Mouse (Mus musculus) spleen, postnatal 14 days (tissue): ENCODE results near the gene Wbp1l.

ENCODE experiments used
- DNase-seq, 2 experiments: peaks; one replicate each; pipeline ENCODE4 v3.0.0; 2021 to 2022; ENCODE audit warnings: low spot score in 2 of 2

Gene Wbp1l

GRCm38 (mm10) chr19:46629807-46630206 is 30.9 kb downstream of the Wbp1l start:
- DNase-seq = no peak

DNA sequence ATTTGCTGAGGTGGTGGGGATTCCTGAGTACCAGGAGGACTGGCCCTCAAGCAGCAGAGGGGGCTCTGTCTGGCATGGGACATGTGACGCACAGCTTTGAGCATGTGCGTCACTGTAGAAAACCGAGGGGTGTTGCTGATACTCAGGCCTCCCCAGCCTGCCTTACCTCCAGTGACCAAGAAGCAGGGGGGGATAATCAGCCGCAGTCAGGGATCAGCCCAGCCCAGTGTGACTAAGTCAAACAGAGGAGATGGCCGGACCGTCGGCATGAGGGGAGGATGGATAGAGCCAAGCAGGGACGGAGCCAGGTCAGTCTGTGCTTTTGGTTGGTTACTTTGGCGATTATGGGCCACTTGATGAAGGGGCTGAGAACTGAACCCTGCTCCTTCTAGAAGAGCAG is 32.8 kb downstream of the Wbp1l start:
- DNase-seq = no peak

DNA sequence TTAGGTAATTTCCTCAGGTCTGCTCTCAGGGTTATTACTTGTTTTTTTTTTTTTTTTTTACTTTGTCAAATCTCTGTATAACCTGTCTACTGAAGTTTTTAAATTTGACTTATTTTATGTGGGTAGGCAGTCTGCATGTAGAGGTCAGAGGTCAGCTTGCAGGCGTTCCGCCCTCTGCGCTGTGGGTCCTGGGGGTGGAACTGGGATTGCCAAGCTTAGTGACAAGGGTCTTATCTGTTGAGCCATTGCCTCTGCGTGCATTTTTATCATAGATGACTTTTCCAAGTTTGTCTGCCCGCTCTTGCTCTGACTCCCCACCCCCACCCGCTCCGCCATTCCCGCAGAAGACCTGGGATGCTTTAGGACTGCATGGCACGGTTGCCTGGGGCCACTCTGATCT is 36.9 kb downstream of the Wbp1l start:
- DNase-seq = no peak

GRCm38 (mm10) chr19:46637598-46637997 is 38.7 kb downstream of the Wbp1l start:
- no peak for DNase-seq

DNA sequence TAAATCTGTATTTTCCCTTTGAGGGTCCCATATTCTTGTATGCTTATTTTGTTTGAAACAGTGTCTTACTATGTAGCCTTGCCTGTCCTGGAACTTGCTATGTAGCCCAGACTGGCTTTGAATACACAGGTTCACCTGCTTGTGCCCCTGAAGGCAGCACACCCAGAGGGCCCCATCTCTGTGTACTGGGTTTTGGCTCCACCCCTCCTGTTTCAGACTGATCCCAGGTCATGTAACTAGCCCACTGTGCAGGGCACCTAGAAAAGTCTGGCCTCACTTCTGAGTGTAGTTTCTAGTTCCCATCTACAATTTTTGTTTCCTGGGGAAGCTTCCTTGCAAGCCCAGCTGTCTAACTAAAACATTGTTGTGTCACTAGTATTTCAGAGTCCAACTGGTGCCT is 40.2 kb downstream of the Wbp1l start:
- no peak for DNase-seq

- no peak for DNase-seq
Measured at GRCm38 (mm10) chr19:46639496-46639895, 40.6 kb downstream of the Wbp1l start.

GRCm38 (mm10) chr19:46640780-46641179 is 41.9 kb downstream of the Wbp1l start:
- DNase-seq = no peak

DNA sequence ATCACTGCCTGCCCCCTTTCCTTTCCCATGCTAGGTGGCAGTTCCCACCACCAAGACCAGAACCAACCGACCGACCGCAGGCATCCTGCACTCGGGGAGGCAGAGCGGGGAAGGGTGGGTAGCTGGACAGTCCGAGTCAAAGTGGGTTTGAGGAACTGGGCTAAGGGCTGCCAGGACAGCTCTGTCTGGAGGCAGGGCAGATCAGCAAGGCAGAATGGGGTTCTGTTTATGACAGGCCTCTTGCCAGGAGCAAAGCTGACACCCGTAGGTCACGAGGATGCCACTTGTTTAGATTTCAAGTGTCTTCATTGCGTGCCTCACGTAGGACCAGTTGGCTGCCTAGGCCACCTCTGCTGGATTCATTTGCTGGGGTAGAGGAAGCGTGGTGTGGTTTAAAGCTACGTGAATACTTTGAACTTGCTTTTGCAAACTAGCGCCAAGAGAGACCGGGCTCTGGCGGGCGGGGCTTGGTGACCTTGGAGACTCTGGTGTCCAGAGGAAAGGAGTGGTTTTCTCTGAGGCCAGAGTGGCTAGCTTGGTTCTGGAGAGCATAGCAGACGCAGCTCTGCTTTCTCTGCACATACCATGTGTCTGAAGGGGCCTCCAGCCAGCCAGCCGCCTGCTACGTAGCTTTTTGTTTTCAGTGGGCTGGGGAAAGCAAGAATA is 42.7 kb downstream of the Wbp1l start:
- no peak for DNase-seq

DNA sequence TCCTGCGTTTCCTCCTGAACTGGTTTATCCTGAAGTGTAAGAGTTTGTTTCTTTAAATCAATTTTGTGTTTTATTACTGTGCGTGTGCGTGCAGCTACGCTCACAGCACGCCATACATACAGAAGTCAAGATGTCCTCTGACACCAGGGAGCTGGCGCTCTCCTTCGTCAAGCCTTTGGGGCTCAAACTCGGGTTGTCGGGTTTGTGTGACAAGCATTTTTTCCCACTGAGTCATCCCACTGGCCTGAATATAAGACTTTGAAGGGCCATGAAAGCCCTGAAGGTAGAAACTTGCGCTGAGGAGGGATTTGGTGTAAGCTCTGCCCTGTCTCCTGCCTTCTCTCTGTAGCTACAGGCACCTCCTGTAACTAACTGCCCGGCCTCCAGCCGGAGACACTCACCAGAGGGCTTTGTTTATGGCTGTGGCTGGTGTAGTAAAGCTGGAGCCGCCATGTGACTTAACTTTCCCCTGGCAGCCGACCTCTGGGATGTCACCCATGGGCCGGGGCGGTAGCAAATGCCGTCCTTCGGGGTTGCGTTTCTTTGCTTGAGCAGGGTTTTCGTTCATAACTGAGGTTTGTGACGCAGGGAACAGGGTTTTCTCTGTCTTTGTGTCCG is 43.4 kb downstream of the Wbp1l start:
- no peak for DNase-seq

DNA sequence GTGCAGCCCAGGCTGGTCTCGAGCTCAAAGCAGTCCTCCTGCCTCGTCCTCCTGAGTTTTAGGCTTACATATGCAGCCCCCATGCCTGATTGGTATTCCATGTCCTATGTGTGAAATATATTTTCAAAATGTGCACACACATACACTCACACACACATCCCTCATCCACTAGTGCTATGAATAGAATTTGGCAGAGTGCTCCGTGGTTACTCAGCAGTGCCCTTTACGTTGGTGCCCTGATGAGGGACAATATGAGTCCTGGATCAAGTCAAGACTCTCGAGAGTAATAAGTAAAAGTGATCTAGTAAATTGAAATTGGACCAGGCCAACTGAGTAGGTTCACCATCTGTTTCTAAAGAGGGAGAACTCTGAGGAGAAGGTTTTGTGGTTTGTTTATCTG is 44.4 kb downstream of the Wbp1l start:
- no peak for DNase-seq

DNA sequence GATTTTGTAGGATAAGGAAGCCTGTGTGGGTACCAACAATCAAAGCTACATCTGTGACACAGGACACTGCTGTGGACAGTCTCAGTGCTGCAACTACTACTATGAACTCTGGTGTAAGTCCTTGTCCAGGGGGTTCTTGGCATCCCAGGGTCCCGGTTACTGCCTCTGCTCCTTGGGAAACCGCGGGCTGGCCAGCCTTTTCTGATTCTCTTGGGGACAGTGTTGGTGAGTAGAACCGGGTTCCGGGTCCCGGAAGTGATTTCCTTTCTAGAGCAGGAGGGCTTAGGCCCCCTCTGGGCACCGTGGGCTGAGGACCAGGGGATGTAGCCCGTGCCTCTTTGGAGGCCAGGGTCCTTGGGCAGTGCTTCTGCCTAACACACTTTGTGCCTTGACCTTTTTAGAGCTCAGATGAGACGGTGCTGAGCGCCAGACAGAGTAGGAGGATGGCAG is 45.5 kb downstream of the Wbp1l start:
- no peak for DNase-seq

- DNase-seq = no peak
Measured at GRCm38 (mm10) chr19:46644793-46645602, 46.1 kb downstream of the Wbp1l start.

GRCm38 (mm10) chr19:46646041-46646481 is 47.2 kb downstream of the Wbp1l start:
- no peak for DNase-seq

GRCm38 (mm10) chr19:46647254-46647653 is 48.4 kb downstream of the Wbp1l start:
- DNase-seq = no peak

- DNase-seq = no peak
Measured at GRCm38 (mm10) chr19:46647850-46648249, 49.0 kb downstream of the Wbp1l start.

DNA sequence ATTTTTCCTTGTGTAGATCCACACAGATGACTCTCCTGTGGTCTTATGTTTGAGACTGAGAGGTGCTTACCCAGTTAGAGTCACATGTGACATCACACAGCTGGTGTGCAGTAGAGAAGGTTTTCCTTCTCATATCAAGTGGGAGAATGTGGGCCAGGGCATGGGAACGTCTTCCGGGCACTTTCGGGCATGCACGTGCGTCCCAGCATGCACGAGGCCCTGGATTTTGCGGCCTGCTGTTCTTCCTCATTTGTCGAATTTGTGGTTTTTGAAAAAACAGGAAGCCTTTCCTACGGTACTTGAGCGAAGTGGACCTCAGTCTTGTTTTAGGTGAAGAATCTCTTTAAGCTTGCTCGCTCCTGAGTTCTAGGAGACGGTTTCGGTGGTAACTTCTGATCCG is 49.7 kb downstream of the Wbp1l start:
- DNase-seq = no peak

DNA sequence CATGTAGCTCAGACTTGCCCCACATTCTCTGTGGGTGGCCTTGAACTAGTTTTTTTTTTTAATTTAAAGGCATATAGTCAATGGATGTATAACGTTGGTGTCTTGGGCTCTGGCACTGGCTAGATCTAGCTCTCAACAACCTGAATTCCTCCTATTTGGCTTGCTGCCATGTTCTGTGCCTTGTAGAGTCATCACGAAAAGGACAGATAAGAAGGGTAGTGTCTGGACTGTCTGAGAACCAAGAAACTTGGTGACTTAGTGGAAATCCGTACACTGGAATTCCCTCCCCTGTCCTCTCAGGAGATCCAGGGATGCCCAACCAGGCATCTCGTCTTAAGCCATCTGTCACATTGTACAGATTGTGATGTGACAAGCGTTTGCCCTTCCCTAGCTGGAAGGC is 54.3 kb downstream of the Wbp1l start:
- no peak for DNase-seq

GRCm38 (mm10) chr19:46653616-46654235 is 54.8 kb downstream of the Wbp1l start:
- DNase-seq = no peak

DNA sequence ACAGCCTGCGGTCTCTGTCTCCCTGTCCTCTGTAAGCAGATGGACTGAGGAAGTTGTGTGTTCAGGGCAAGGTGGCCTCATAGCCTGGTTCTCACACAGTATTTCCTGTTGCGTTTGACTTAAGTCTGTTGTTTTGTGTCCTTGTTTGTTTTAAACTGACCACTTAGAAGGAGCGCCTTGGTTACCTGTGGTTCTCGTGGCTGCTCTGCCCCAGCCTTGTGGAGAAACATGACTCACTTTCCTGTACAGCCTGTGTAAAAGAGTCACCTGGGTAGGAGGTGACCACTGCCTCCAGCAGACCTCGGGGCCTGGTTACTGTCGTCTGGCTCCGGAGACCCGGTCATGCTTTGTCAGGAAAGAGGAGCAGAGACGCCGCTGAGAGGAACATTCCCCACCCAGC is 56.7 kb downstream of the Wbp1l start:
- DNase-seq = no peak

DNA sequence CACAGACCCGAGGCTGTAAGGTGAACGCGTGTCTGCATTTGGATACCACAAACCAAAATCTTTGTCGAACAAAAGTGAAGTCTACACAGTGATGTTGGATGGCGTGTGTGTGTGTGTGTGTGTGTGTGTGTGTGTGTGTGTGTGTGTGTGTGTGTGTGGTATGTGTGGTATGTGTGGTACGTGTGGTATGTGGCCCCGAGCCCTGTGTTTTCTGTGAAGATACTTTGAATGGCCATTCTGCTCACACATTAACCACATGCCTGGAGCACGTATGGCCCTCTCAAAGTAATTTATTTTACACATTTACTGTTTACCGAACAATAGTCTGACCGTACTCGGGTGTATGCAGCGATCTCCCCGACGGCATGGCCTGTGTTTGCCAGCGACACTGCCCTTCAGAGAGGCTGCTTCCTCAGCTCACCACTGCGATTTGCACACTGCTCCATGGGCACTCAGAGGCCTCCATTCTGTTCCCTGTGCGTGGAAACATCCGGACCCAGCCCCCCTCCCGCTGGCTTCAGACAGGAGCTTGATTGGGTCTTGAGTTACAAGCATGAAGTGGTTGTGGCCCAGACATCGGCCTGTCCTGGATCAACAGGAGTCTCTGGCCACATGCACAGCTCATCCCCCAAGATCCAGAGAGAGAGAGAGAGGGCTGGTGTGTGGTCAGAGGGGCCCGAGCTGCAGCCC is 57.4 kb downstream of the Wbp1l start:
- no peak for DNase-seq

GRCm38 (mm10) chr19:46657339-46658020 is 58.6 kb downstream of the Wbp1l start:
- DNase-seq = peak in 1 of 2 experiments; percentile 24
